In genomic region chr5:14705423-14705822, GRCm38 (mm10) we compare ENCODE assay signal across 20 mouse cellular contexts.
"Had no signal": no experiment of that assay in that cellular context is flagged by ENCODE, and none has a peak within 500 bp of the region (broad histone marks: within the 10 kb centered on the region; RNA-seq: fewer than 3 reads in every experiment).

No protein-coding gene starts in this region.

- H3K4me3 ChIP-seq: intestine, embryonic 15.5 days; layer of hippocampus, adult 2 months; limb, embryonic 10.5 days; limb, embryonic 13.5 days; liver, embryonic 13.5 days had no signal

- DNase-seq: kidney, adult 18-20 months; kidney, postnatal 10 days; layer of hippocampus, adult 9-11 months; liver, embryonic 13.5 days; lung, adult 2 months; lung, postnatal 14 days; lung, postnatal 4 days; midbrain, embryonic 14.5 days; right cerebral cortex, adult 18-20 months; right cerebral cortex, postnatal 14 days; right cerebral cortex, postnatal 4 days; thymus, adult 2 months; thymus, postnatal 14 days; thymus, postnatal 4 days had no signal

- H3K27me3 ChIP-seq: intestine, embryonic 15.5 days; limb, embryonic 13.5 days; liver, embryonic 13.5 days had no signal

- H3K4me1 ChIP-seq: intestine, embryonic 15.5 days; limb, embryonic 10.5 days; limb, embryonic 13.5 days; liver, embryonic 13.5 days had no signal

- H3K9ac ChIP-seq: intestine, embryonic 15.5 days; limb, embryonic 13.5 days; liver, embryonic 13.5 days had no signal

- ATAC-seq: intestine, embryonic 15.5 days had no signal

- H3K4me2 ChIP-seq: intestine, embryonic 15.5 days; limb, embryonic 13.5 days; liver, embryonic 13.5 days; midbrain, embryonic 11.5 days had no signal

- H3K27ac ChIP-seq: intestine, embryonic 15.5 days; layer of hippocampus, adult 2 months; limb, embryonic 10.5 days; limb, embryonic 13.5 days; liver, embryonic 13.5 days; stomach, postnatal 0 days had no signal

- H3K9me3 ChIP-seq: intestine, embryonic 15.5 days; limb, embryonic 10.5 days; limb, embryonic 13.5 days; liver, embryonic 13.5 days had no signal

- H3K36me3 ChIP-seq: intestine, embryonic 15.5 days; limb, embryonic 10.5 days; limb, embryonic 13.5 days; liver, embryonic 13.5 days had no signal
